In the genomic region with DNA sequence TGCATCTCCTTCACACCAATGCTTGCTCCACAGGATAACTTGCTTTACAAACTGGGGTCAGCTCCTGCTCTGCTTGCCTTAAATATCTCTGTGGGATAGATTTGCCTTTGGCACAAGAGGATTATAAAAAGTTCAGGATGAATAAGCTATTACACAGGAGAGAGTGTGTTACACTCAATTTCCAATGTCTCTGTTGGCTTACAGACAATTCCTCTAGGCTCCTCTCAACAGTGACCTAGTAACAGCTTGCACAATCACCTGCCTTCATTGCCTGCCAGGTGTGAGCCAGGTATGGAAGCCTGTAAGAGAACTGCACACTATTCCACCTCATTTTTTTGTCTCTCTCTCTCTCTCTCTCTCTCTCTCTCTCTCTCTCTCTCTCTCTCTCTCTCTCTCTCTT, we compare ENCODE assay signal across 18 mouse cellular contexts.
"Had no signal": no experiment of that assay in that cellular context is flagged by ENCODE, and none has a peak within 500 bp of the region (broad histone marks: within the 10 kb centered on the region; RNA-seq: fewer than 3 reads in every experiment).

No protein-coding gene starts in this region.

- H3K9me3 ChIP-seq: lung, embryonic 15.5 days; megakaryocyte, embryonic 14.5 days; neural tube, embryonic 12.5 days; stomach, embryonic 15.5 days had no signal

- ATAC-seq: liver, postnatal 0 days; lung, postnatal 0 days; midbrain, embryonic 16.5 days had no signal

- H3K4me1 ChIP-seq: lung, embryonic 15.5 days; megakaryocyte, embryonic 14.5 days; neural tube, embryonic 12.5 days; stomach, embryonic 15.5 days had no signal

- DNase-seq: liver, postnatal 0 days; lung, adult 2 months; lung, postnatal 14 days; lung, postnatal 36 days; midbrain, embryonic 14.5 days; right cerebral cortex, postnatal 14 days; thymus, adult 2 months; thymus, postnatal 25 days; thymus, postnatal 4 days had no signal

- H3K27me3 ChIP-seq: lung, embryonic 15.5 days; megakaryocyte, embryonic 14.5 days; neural tube, embryonic 12.5 days; stomach, embryonic 15.5 days had no signal

- H3K4me2 ChIP-seq: lung, embryonic 15.5 days; midbrain, embryonic 11.5 days; neural tube, embryonic 12.5 days; stomach, embryonic 15.5 days had no signal

- H3K9ac ChIP-seq: liver, postnatal 0 days; lung, embryonic 15.5 days; neural tube, embryonic 12.5 days; stomach, embryonic 15.5 days had no signal

- H3K36me3 ChIP-seq: lung, embryonic 15.5 days; neural tube, embryonic 12.5 days; stomach, embryonic 15.5 days had no signal

- H3K4me3 ChIP-seq: lung, embryonic 15.5 days; megakaryocyte, embryonic 14.5 days; neural tube, embryonic 12.5 days; stomach, embryonic 15.5 days had no signal

- H3K27ac ChIP-seq: lung, embryonic 15.5 days; macrophage; neural tube, embryonic 12.5 days; stomach, embryonic 15.5 days; stomach, postnatal 0 days had no signal
